Mouse (Mus musculus): ENCODE data around the gene Zfp385c. TPM values are rescaled to one million over a fixed set of nuclear protein-coding genes. Genes with fewer than 3 reads are reported as not detected.
A peak's percentile ranks its signal among the peaks of the same experiment; 100 is the strongest.

The Zfp385c gene
- 0.18 and 0.34 TPM in 2 replicates for polyA plus RNA-seq (2015; fragmentation: Nextera tagmentation; extraction: Ambion mirVana)

GRCm38 (mm10) chr11:100692164-100692616 is at the start of gene Zfp385c:
TSS of gene Zfp385c (minus strand) at chr11:100692455.
- no peaks in the 10 kb centered on the region for H3K36me3 ChIP-seq (ENCODE audit: control insufficient read depth, insufficient read depth, low read length)
- H3K4me2 ChIP-seq (replicated peaks; ENCODE audit: low read depth): peak within 1 kb of the TSS; percentile 63
- H3K27ac ChIP-seq (replicated peaks): no peak within 1 kb of the TSS
- no peak for ATAC-seq (ENCODE audit: low FRiP score, low TSS enrichment)
- 3% methylated on average over 22 of the region's 23 CpGs for WGBS
- H3K4me3 ChIP-seq (ENCODE audit: low read depth, low read length): peak within 1 kb of the TSS; percentile 29
- DNase-seq (ENCODE audit: low spot score): peak; percentile 44
- H3K9ac ChIP-seq (ENCODE audit: low read length): peak within 1 kb of the TSS; percentile 35
- TF ChIP-seq EP300 (optimal IDR thresholded peaks at IDR 0.05): no peak
- no peak for TF ChIP-seq CTCF (IDR thresholded peaks at IDR 0.05; ENCODE audit: low read depth)
- H3K27me3 ChIP-seq (ENCODE audit: control insufficient read depth, insufficient read depth, low read length): peaks cover 2% of the 10 kb centered on the region; the same call in 1 of the 2 replicates
- no peaks in the 10 kb centered on the region for H3K4me1 ChIP-seq (replicated peaks; ENCODE audit: control insufficient read depth, insufficient read depth)
- no peaks in the 10 kb centered on the region for H3K9me3 ChIP-seq (ENCODE audit: control insufficient read depth, low read length)

- no peaks in the 10 kb centered on the region for H3K4me1 ChIP-seq (replicated peaks; ENCODE audit: control insufficient read depth, insufficient read depth)
- TF ChIP-seq CTCF (IDR thresholded peaks at IDR 0.05; ENCODE audit: low read depth) (no peak), EP300 (optimal IDR thresholded peaks at IDR 0.05) (no peak)
- ATAC-seq (ENCODE audit: low FRiP score, low TSS enrichment) (no peak), DNase-seq (ENCODE audit: low spot score) (no peak)
- no peak overlapping the region for H3K4me3 ChIP-seq (ENCODE audit: low read depth, low read length)
- WGBS: 70% methylated on average over 6 of the region's 6 CpGs
- H3K36me3 ChIP-seq (ENCODE audit: control insufficient read depth, insufficient read depth, low read length): no peaks in the 10 kb centered on the region
- H3K27me3 ChIP-seq (ENCODE audit: control insufficient read depth, insufficient read depth, low read length): no peaks in the 10 kb centered on the region
- H3K9ac ChIP-seq (ENCODE audit: low read length): no peak overlapping the region
- no peak overlapping the region for H3K27ac ChIP-seq (replicated peaks)
- H3K9me3 ChIP-seq (ENCODE audit: control insufficient read depth, low read length): no peaks in the 10 kb centered on the region
- H3K4me2 ChIP-seq (replicated peaks; ENCODE audit: low read depth): no peak overlapping the region
Observed at GRCm38 (mm10) chr11:100741348-100741747, 49.1 kb upstream of the Zfp385c start.

- H3K9ac ChIP-seq (ENCODE audit: low read length): no peak overlapping the region
- H3K27ac ChIP-seq (replicated peaks): 0 out of 2 replicates have a peak overlapping the region, but pooled peaks have one; percentile 67
- peak overlapping the region; percentile 62 for H3K4me2 ChIP-seq (replicated peaks; ENCODE audit: low read depth)
- ATAC-seq (ENCODE audit: low FRiP score, low TSS enrichment) (no peak), DNase-seq (ENCODE audit: low spot score) (no peak)
- no peaks in the 10 kb centered on the region for H3K9me3 ChIP-seq (ENCODE audit: control insufficient read depth, low read length)
- TF ChIP-seq EP300 (optimal IDR thresholded peaks at IDR 0.05) (no peak), CTCF (IDR thresholded peaks at IDR 0.05; ENCODE audit: low read depth) (no peak)
- H3K27me3 ChIP-seq (ENCODE audit: control insufficient read depth, insufficient read depth, low read length): no peaks in the 10 kb centered on the region
- 21% methylated on average over 5 of the region's 5 CpGs for WGBS
- H3K36me3 ChIP-seq (ENCODE audit: control insufficient read depth, insufficient read depth, low read length): no peaks in the 10 kb centered on the region
- 0 out of 2 replicates have a peak, but pooled peaks cover 6% of the 10 kb centered on the region for H3K4me1 ChIP-seq (replicated peaks; ENCODE audit: control insufficient read depth, insufficient read depth)
- H3K4me3 ChIP-seq (ENCODE audit: low read depth, low read length): peak overlapping the region; percentile 98
Observed at GRCm38 (mm10) chr11:100738749-100739148, 46.5 kb upstream of the Zfp385c start.

- no peak for TF ChIP-seq EP300 (optimal IDR thresholded peaks at IDR 0.05)
- peak; percentile 39; the same call in 1 of the 2 replicates for TF ChIP-seq CTCF (IDR thresholded peaks at IDR 0.05; ENCODE audit: low read depth)
- Histone ChIP-seq H3K4me1 (replicated peaks; ENCODE audit: control insufficient read depth, insufficient read depth) (0 out of 2 replicates have a peak, but pooled peaks cover 6% of the 10 kb centered on the region), H3K27me3 (ENCODE audit: control insufficient read depth, insufficient read depth, low read length) (no peaks in the 10 kb centered on the region), H3K27ac (replicated peaks) (peak within 1 kb of the TSS; percentile 91), H3K4me2 (replicated peaks; ENCODE audit: low read depth) (peak within 1 kb of the TSS; percentile 78), H3K9ac (ENCODE audit: low read length) (peak within 1 kb of the TSS; percentile 98), H3K9me3 (ENCODE audit: control insufficient read depth, low read length) (no peaks in the 10 kb centered on the region), H3K4me3 (ENCODE audit: low read depth, low read length) (peak within 1 kb of the TSS; percentile 98), H3K36me3 (ENCODE audit: control insufficient read depth, insufficient read depth, low read length) (no peaks in the 10 kb centered on the region)
- WGBS: under 1% methylated on average over 38 of the region's 39 CpGs
- ATAC-seq (ENCODE audit: low FRiP score, low TSS enrichment) (peak; percentile 100), DNase-seq (ENCODE audit: low spot score) (peak; percentile 100)
Observed at GRCm38 (mm10) chr11:100738066-100738604, 45.9 kb upstream of the Zfp385c start, which contains the start of gene Rab5c. TSS of gene Rab5c (minus strand) at chr11:100738215.

- Histone ChIP-seq H3K9me3 (ENCODE audit: control insufficient read depth, low read length) (no peaks in the 10 kb centered on the region), H3K4me3 (ENCODE audit: low read depth, low read length) (peak overlapping the region; percentile 98), H3K27me3 (ENCODE audit: control insufficient read depth, insufficient read depth, low read length) (no peaks in the 10 kb centered on the region), H3K9ac (ENCODE audit: low read length) (peak overlapping the region; percentile 98), H3K4me1 (replicated peaks; ENCODE audit: control insufficient read depth, insufficient read depth) (0 out of 2 replicates have a peak, but pooled peaks cover 6% of the 10 kb centered on the region), H3K4me2 (replicated peaks; ENCODE audit: low read depth) (peak overlapping the region; percentile 78), H3K36me3 (ENCODE audit: control insufficient read depth, insufficient read depth, low read length) (no peaks in the 10 kb centered on the region), H3K27ac (replicated peaks) (peak overlapping the region; percentile 91)
- ATAC-seq (ENCODE audit: low FRiP score, low TSS enrichment) (no peak), DNase-seq (ENCODE audit: low spot score) (no peak)
- WGBS: under 1% methylated on average over 13 of the region's 13 CpGs
- no peak for TF ChIP-seq CTCF (IDR thresholded peaks at IDR 0.05; ENCODE audit: low read depth)
- TF ChIP-seq EP300 (optimal IDR thresholded peaks at IDR 0.05): no peak
Observed at GRCm38 (mm10) chr11:100737105-100737733, 45.0 kb upstream of the Zfp385c start.

DNA sequence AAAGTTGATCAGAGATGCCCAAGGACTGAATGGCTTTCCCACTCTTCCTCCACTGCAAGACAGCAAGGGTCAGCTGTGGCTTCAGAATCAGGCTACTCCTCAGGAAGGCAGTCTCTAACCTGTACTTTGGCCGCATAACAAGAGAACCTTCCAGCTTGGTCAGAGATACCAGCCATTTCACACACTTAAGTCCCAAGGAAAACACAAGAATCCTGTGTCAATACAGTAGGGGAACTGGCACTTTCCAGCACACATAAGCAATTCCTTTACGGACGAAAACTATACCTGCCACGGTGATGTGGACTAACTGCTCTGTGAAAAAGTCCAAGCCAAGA is 44.5 kb upstream of the Zfp385c start:
- ATAC-seq (ENCODE audit: low FRiP score, low TSS enrichment): no peak

More for the DNA sequence above, 44.5 kb upstream of the Zfp385c start:
- H3K27me3 ChIP-seq (ENCODE audit: control insufficient read depth, insufficient read depth, low read length): no peaks in the 10 kb centered on the region
- DNase-seq (ENCODE audit: low spot score): no peak
- H3K9ac ChIP-seq (ENCODE audit: low read length): peak overlapping the region; percentile 98
- H3K27ac ChIP-seq (replicated peaks): no peak overlapping the region
- TF ChIP-seq CTCF (IDR thresholded peaks at IDR 0.05; ENCODE audit: low read depth) (no peak), EP300 (optimal IDR thresholded peaks at IDR 0.05) (no peak)
- H3K4me1 ChIP-seq (replicated peaks; ENCODE audit: control insufficient read depth, insufficient read depth): 0 out of 2 replicates have a peak, but pooled peaks cover 6% of the 10 kb centered on the region
- H3K9me3 ChIP-seq (ENCODE audit: control insufficient read depth, low read length): no peaks in the 10 kb centered on the region
- peak overlapping the region; percentile 98 for H3K4me3 ChIP-seq (ENCODE audit: low read depth, low read length)
- peak overlapping the region; percentile 78 for H3K4me2 ChIP-seq (replicated peaks; ENCODE audit: low read depth)
- 39% methylated on average over 4 of the region's 4 CpGs for WGBS
- H3K36me3 ChIP-seq (ENCODE audit: control insufficient read depth, insufficient read depth, low read length): no peaks in the 10 kb centered on the region
